Mouse (Mus musculus) left cerebral cortex, adult 11 months (tissue): ENCODE measurements around the gene Kat6b.

Source experiments
- DNase-seq: peaks from one replicate; pipeline ENCODE4 v3.0.0; 2022; ENCODE audit warnings: low spot score

Gene Kat6b

GRCm38 (mm10) chr14:21592985-21593750 is 111.9 kb downstream of the Kat6b start:
- no peak for DNase-seq

- DNase-seq: no peak
Measured at GRCm38 (mm10) chr14:21599446-21600173, 118.4 kb downstream of the Kat6b start.

- DNase-seq: no peak
Measured at GRCm38 (mm10) chr14:21600174-21600566, 118.9 kb downstream of the Kat6b start.

- no peak for DNase-seq
Measured at GRCm38 (mm10) chr14:21600628-21601027, 119.4 kb downstream of the Kat6b start.

- no peak for DNase-seq
Measured at GRCm38 (mm10) chr14:21602166-21602565, 120.9 kb downstream of the Kat6b start.

- DNase-seq: no peak
Measured at GRCm38 (mm10) chr14:21602937-21603336, 121.7 kb downstream of the Kat6b start.

GRCm38 (mm10) chr14:21607686-21608085 is 126.5 kb downstream of the Kat6b start:
- DNase-seq: no peak

GRCm38 (mm10) chr14:21608886-21609285 is 127.7 kb downstream of the Kat6b start:
- no peak for DNase-seq

GRCm38 (mm10) chr14:21610224-21610623 is 129.0 kb downstream of the Kat6b start:
- DNase-seq: peak; percentile 55

GRCm38 (mm10) chr14:21613031-21613430 is 131.8 kb downstream of the Kat6b start:
- no peak for DNase-seq

GRCm38 (mm10) chr14:21614103-21614502 is 132.9 kb downstream of the Kat6b start:
- DNase-seq: no peak

- no peak for DNase-seq
Measured at GRCm38 (mm10) chr14:21615853-21616252, 134.6 kb downstream of the Kat6b start.

- no peak for DNase-seq
Measured at GRCm38 (mm10) chr14:21617221-21617980, 136.2 kb downstream of the Kat6b start.

- DNase-seq: no peak
Measured at GRCm38 (mm10) chr14:21619951-21620350, 138.7 kb downstream of the Kat6b start.

GRCm38 (mm10) chr14:21625946-21626345 is 144.7 kb downstream of the Kat6b start:
- no peak for DNase-seq

GRCm38 (mm10) chr14:21631665-21632200 is 150.5 kb downstream of the Kat6b start:
- no peak for DNase-seq

GRCm38 (mm10) chr14:21636548-21636947 is 155.3 kb downstream of the Kat6b start:
- no peak for DNase-seq

- no peak for DNase-seq
Measured at GRCm38 (mm10) chr14:21640806-21641435, 159.7 kb downstream of the Kat6b start.

GRCm38 (mm10) chr14:21653813-21654212 is 172.6 kb downstream of the Kat6b start:
- DNase-seq: no peak

GRCm38 (mm10) chr14:21659155-21659554 is 177.9 kb downstream of the Kat6b start:
- no peak for DNase-seq

- no peak for DNase-seq
Measured at GRCm38 (mm10) chr14:21659652-21660051, 178.4 kb downstream of the Kat6b start.
